Mouse (Mus musculus): ENCODE data around the gene Akap6.

GRCm38 (mm10) chr12:53061466-53062124 is 362.4 kb downstream of the Akap6 start:
- TF ChIP-seq ZC3H11A (IDR thresholded peaks at IDR 0.05; ENCODE audit: borderline replicate concordance, low read depth, low read length) = no peak
- TF ChIP-seq HCFC1 (IDR thresholded peaks at IDR 0.05; ENCODE audit: borderline replicate concordance, insufficient read depth, low read length) = no peak
- no peak for TF ChIP-seq ZNF384 (IDR thresholded peaks at IDR 0.05; ENCODE audit: low read depth, low read length)
- TF ChIP-seq CHD2 (IDR thresholded peaks at IDR 0.05; ENCODE audit: low read depth, low read length) = no peak
- TF ChIP-seq MAFK (IDR thresholded peaks at IDR 0.05; ENCODE audit: insufficient read depth, low read depth, low read length) = no peak
